Mouse (Mus musculus) kidney, adult 2 months (tissue): ENCODE measurements at regions not wholly inside any gene's neighbourhood (a gene's known extent, or its start where the extent isn't known, plus 50 kb on each side); places are given as distances from the start of the nearest gene placed in this dataset.

Source experiments
- DNase-seq: peaks from one replicate; pipeline ENCODE4 v3.0.0; 2021
- H3K27ac ChIP-seq: fragments of 200-500 bp; 2 replicates; pipeline ENCODE4 v1.5.1; 2012; ENCODE audit warnings: low read depth, low read length, control low read depth, inconsistent platforms; ENCODE audit not compliant: insufficient read depth
- H3K27me3 ChIP-seq: fragments of 200-500 bp; replicated peaks from 2 replicates; pipeline ENCODE4 v1.6.1; 2012; ENCODE audit warnings: mild to moderate bottlenecking, moderate library complexity, low read length, inconsistent platforms; ENCODE audit not compliant: control insufficient read depth, insufficient read depth
- H3K36me3 ChIP-seq: fragments of 200-500 bp; 2 replicates; pipeline ENCODE4 v1.6.1; 2012; ENCODE audit warnings: mild to moderate bottlenecking, moderate library complexity, low read length, inconsistent platforms; ENCODE audit not compliant: control insufficient read depth, insufficient read depth
- H3K4me1 ChIP-seq: fragments of 200-500 bp; 2 replicates; pipeline ENCODE4 v1.6.1; 2011; ENCODE audit warnings: low read length; ENCODE audit not compliant: control insufficient read depth, insufficient read depth
- H3K4me3 ChIP-seq: fragments of 200-500 bp; 2 replicates; pipeline ENCODE4 v1.5.1; 2011; ENCODE audit warnings: mild to moderate bottlenecking, low read depth, low read length, control low read depth; ENCODE audit not compliant: insufficient read depth
- CTCF ChIP-seq: fragments of 200-500 bp; conservative IDR thresholded peaks from 2 replicates; pipeline ENCODE4 v1.5.1; 2011; ENCODE audit warnings: low read depth, mild to moderate bottlenecking, control low read depth, low read length, moderate library complexity, mixed read lengths; ENCODE audit not compliant: insufficient read depth, insufficient read length
- POLR2A ChIP-seq: fragments of 200-500 bp; IDR thresholded peaks from one replicate; pipeline ENCODE4 v1.6.1; 2011; ENCODE audit warnings: low read depth, low read length, control low read depth
- WGBS: fragments of 180-500 bp; shearing (Covaris S2); methylation state at CpG from one replicate; pipeline ENCODE4 v1.1.7; 2018; 5-methylcytosine and 5-hydroxymethylcytosine counted together

DNA sequence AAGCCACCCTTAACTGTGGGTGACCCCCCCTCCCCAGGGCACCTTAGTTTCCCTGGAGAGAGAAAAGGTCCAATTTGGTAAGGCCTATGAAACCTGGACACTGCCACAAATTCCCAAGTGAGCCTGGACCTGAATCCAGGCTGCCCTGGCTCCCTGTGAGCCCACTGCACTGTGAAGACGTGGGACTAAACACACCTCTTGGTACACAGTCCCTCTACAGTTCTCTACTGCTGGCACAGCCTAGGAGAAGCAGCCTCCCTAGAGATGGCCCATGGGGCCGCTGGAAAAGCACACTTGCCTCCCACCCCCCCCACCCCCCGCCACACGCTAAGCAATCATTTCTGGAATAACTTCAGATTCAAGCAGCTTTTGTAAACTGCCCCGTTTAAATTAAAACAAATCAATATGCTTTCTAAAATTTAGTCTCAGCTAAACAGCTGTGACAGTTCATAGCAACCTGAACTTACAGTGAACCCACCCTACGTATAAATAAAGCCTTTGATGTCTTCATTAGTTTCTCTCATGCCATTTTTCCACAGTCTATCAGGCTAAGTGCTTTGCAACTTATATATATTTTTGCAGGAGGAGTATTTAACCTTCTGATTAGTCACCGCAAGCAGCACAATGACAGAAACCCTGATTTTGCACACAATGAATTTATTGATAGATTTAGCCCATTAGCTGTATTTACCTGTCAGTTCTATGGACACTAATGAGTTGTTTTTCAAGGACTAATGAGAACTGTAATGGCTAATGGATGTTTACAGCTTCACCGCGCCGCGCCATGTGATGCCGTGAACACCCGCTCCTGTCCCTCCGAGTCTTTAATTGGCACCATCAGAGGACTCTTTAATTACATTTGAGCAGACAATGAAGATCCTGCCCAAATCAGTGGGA, 215.3 kb downstream of the 3100002H09Rik start:
- Histone ChIP-seq H3K36me3 (no peaks in the 10 kb centered on the region), H3K27ac (no peak overlapping the region), H3K4me3 (no peak overlapping the region), H3K27me3 (no peaks in the 10 kb centered on the region), H3K4me1 (no peaks in the 10 kb centered on the region)
- TF ChIP-seq POLR2A, result no peak
- no peak for TF ChIP-seq CTCF
- WGBS, result 76% methylated on average over 14 of the region's 14 CpGs
- no peak for DNase-seq

DNA sequence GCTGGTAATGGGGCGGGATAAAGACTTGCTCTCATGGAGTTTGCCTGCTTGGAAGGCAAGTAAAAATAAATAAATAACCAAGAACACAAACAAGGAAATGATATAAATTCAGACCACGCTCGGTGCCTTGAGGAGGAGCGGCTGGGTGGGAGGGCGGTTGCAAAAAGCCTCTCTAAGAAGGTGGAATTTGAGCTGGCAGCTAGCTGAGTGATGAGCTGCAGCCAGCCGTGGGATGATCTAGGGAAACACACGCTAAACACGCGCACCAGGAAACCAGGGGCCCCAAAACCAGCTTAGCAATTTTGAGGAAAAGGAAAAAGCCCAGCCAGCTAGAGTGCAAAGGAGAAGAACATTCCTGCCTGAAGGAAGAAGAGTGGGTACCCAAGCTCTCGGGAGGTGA, 217.0 kb downstream of the 3100002H09Rik start:
- Histone ChIP-seq H3K4me1 (no peaks in the 10 kb centered on the region), H3K27me3 (no peaks in the 10 kb centered on the region), H3K4me3 (no peak overlapping the region), H3K27ac (no peak overlapping the region), H3K36me3 (no peaks in the 10 kb centered on the region)
- no peak for DNase-seq
- WGBS, result 15% methylated on average over 10 of the region's 10 CpGs
- no peak for TF ChIP-seq CTCF

DNA sequence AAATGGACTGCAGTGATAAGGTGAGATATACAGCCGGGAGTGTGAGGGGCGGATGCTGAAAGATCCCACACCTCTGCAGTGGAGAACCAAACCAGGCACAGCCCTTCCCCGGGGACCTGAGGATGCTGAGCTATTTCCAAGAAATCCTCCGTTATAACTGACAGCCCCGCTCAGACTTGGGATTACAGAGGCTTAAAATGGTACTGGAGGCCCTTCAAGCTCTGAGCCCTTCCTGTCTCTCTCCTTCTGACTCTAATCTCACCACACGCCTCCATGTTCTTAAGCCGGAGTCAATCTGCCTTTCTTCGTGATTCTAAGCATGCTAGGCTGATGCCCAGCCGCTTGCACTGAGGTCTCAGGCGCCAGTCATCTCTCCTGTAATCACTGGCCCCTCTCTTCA, 221.5 kb downstream of the 3100002H09Rik start:
- H3K27ac ChIP-seq, result no peak overlapping the region
- H3K4me1 ChIP-seq, result no peaks in the 10 kb centered on the region
- no peak overlapping the region for H3K4me3 ChIP-seq
- no peaks in the 10 kb centered on the region for H3K27me3 ChIP-seq
- TF ChIP-seq POLR2A (no peak), CTCF (no peak)
- 61% methylated on average over 10 of the region's 10 CpGs for WGBS
- no peak for DNase-seq
- no peaks in the 10 kb centered on the region for H3K36me3 ChIP-seq

DNA sequence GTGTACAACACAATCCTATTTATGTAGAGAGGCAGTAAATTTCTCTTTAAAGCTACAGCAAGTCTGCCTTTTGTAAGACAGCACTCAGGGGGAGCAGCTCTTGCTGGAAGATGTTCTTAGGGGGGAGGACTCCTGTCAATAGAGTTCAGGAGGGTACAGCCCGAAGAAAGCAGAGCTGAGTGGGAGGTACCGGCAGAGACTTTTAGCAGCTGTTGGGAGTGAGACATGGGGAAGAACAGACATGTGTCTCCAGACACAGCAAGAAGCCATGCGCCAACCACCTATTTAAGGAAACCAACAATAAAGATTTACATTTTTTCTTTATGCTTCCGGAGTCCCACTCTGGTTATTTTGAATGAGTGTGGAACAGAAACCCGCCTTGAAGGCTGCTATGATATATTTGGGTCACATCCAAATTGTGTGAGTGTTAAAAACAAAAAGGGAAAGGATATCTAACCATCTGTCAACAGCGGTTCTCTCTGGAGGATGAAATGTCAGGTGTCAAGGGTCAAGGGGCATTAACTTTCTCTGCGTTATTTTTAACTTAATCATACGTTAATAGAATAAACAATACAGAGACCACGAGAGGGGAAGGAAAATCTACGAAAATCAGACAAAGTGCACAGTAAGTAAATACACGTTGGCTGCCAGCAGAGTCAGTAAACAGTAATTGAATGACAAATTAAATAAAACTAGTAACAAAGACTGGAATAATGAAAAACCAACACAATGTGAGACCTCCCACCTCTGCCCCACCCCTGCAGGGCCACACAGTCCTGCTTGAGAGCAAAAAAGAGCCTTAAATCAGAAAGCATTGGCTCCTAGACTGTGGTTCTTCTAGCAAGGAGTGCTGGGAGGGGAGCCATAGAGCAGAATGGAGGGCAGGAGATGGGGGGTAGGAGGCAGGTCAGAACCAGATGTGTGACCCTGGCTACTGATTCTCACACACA, 225.2 kb downstream of the 3100002H09Rik start:
- Histone ChIP-seq H3K36me3 (no peaks in the 10 kb centered on the region), H3K27me3 (no peaks in the 10 kb centered on the region), H3K27ac (no peak overlapping the region), H3K4me1 (no peaks in the 10 kb centered on the region), H3K4me3 (no peak overlapping the region)
- 24% methylated on average over 11 of the region's 11 CpGs for WGBS
- TF ChIP-seq POLR2A (no peak), CTCF (no peak)
- DNase-seq, result no peak

DNA sequence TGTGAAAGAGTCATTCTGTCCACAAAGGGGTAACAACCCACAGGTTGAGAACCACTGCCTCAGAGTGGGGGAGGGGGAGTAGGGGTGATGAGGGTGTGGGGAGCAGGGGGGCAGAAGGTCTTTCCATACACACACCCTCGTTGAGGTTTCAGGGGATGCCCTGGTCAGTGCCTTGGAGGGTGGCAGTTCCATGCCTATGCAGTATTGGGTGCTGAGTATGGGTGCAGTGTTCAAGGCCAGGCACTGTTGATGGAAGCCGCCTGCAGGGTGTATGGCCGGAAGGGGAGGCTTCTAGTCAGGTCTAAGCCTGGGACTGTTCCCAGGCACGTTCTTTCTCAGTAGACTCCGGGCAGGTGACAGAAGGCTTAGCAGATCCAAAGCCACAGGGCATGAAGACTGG, 234.1 kb downstream of the 3100002H09Rik start:
- no peaks in the 10 kb centered on the region for H3K36me3 ChIP-seq
- 68% methylated on average over 5 of the region's 5 CpGs for WGBS
- no peaks in the 10 kb centered on the region for H3K27me3 ChIP-seq
- no peak for DNase-seq
- H3K27ac ChIP-seq, result no peak overlapping the region
- H3K4me3 ChIP-seq, result no peak overlapping the region
- no peaks in the 10 kb centered on the region for H3K4me1 ChIP-seq
- TF ChIP-seq POLR2A (no peak), CTCF (no peak)

DNA sequence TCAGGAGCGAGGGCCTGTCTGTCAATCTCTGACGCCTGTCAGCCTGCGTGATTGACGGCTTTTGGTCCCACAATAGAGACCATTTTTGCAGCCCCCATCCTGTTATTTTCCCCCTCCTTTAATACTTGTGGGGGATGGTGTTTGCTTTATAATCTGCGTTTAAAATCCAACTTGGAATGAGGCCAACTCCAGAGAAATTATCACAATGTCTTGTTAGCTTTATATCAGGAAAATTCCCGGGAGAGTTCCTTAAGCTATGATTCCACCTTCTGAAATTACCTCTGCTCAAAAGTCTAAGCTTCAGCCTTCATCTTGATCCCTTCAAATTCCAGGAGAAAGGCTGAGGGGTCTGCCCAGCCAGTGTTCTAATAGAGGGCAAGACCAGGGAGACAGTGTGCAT, 235.0 kb downstream of the 3100002H09Rik start:
- Histone ChIP-seq H3K4me1 (no peaks in the 10 kb centered on the region), H3K27me3 (no peaks in the 10 kb centered on the region), H3K27ac (no peak overlapping the region), H3K4me3 (no peak overlapping the region), H3K36me3 (no peaks in the 10 kb centered on the region)
- WGBS, result 72% methylated on average over 6 of the region's 6 CpGs
- no peak for DNase-seq
- TF ChIP-seq POLR2A, result no peak
- TF ChIP-seq CTCF, result no peak

DNA sequence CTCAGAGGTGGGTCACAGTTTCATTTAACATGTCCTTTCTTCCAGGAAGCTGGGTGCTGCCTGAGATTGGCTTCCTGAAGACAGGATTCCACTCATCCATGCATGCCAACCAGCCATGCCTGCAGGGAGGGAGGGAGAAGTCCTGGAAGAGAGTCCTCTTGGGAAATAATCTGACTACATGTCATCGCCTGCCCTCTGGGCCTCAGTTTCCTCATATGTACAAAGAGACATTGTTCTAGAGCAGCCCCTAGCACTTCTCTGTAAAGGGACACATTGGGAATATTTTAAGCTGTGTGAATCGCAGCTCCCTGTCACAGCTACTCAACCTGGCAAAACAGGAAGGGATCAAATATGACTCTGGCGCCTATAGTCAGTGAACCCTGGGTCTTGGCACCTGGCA, 241.8 kb downstream of the 3100002H09Rik start:
- no peak for DNase-seq

More for the DNA sequence above, 241.8 kb downstream of the 3100002H09Rik start:
- TF ChIP-seq POLR2A (no peak), CTCF (no peak)
- no peaks in the 10 kb centered on the region for H3K4me1 ChIP-seq
- H3K36me3 ChIP-seq, result no peaks in the 10 kb centered on the region
- H3K27ac ChIP-seq, result no peak overlapping the region
- WGBS, result 72% methylated on average over 3 of the region's 3 CpGs
- H3K4me3 ChIP-seq, result no peak overlapping the region
- H3K27me3 ChIP-seq, result no peaks in the 10 kb centered on the region
